Mouse (Mus musculus) cortical plate, adult 2 months (tissue): ENCODE results near the gene Bmpr2.

ENCODE experiments used
- CTCF ChIP-seq: fragments of 200-500 bp; IDR thresholded peaks from 2 replicates; pipeline ENCODE4 v1.5.1; 2011; ENCODE audit warnings: mild to moderate bottlenecking, control low read depth, low read length; ENCODE audit not compliant: insufficient read depth; ENCODE audit errors: extremely low read depth
- POLR2A ChIP-seq: fragments of 200-500 bp; IDR thresholded peaks from 2 replicates; pipeline ENCODE4 v1.6.1; 2011; ENCODE audit warnings: mild to moderate bottlenecking, low read length, control low read depth; ENCODE audit not compliant: insufficient read depth; ENCODE audit errors: extremely low read depth

GRCm38 (mm10) chr1:59829410-59829809 is 66.2 kb downstream of the Bmpr2 start:
- TF ChIP-seq CTCF (no peak), POLR2A (no peak)
